Mouse (Mus musculus): ENCODE results near the gene Cabin1.

- TF ChIP-seq GATA1 (IDR thresholded peaks at IDR 0.05; ENCODE audit: low read length) (no peak), TAL1 (IDR thresholded peaks at IDR 0.05; ENCODE audit: low read length) (no peak)
Observed at GRCm38 (mm10) chr10:75744017-75744416, 20.1 kb downstream of the Cabin1 start.

Measured in erythroblast, embryonic 14.5 days (primary cell).